Mouse (Mus musculus) limb, embryonic 14.5 days (tissue): ENCODE results near the gene Gm20538. TPM values are rescaled to one million over a fixed set of nuclear protein-coding genes. Genes with fewer than 3 reads are reported as not detected.

ENCODE experiments used
- ATAC-seq: fragments of 200-750 bp; cut with Nextera tagmentation; 2 replicates; pipeline ENCODE4 v1.8.0; 2017; ENCODE audit warnings: low read depth, moderate number of reproducible peaks, moderate TSS enrichment; ENCODE audit not compliant: low FRiP score
- DNase-seq: peaks from one replicate; pipeline ENCODE4 v3.0.0-alpha.2; 2015; ENCODE audit warnings: low spot score
- H3K27ac ChIP-seq: fragments of 300-500 bp; sonication (generic); replicated peaks from 2 replicates; pipeline ENCODE4 v1.5.1; 2014; ENCODE audit warnings: low read depth, mild to moderate bottlenecking, low read length, moderate library complexity, mixed read lengths
- H3K27me3 ChIP-seq: fragments of 300-500 bp; sonication (generic); 2 replicates; pipeline ENCODE4 v1.6.1; 2014; ENCODE audit warnings: low read length, mixed read lengths; ENCODE audit not compliant: control insufficient read depth, insufficient read depth
- H3K36me3 ChIP-seq: fragments of 300-500 bp; sonication (generic); 2 replicates; pipeline ENCODE4 v1.6.1; 2014; ENCODE audit warnings: mild to moderate bottlenecking, low read length, moderate library complexity, mixed read lengths; ENCODE audit not compliant: control insufficient read depth, insufficient read depth
- H3K4me1 ChIP-seq: fragments of 300-500 bp; sonication (generic); 2 replicates; pipeline ENCODE4 v1.6.1; 2014; ENCODE audit warnings: antibody characterized with exemption, low read length, mixed read lengths; ENCODE audit not compliant: control insufficient read depth, insufficient read depth
- H3K4me2 ChIP-seq: fragments of 300-500 bp; sonication (generic); replicated peaks from 2 replicates; pipeline ENCODE4 v1.6.1; 2014; ENCODE audit warnings: low read depth, mild to moderate bottlenecking, low read length, moderate library complexity; ENCODE audit not compliant: severe bottlenecking
- H3K4me3 ChIP-seq: fragments of 300-500 bp; sonication (generic); replicated peaks from 2 replicates; pipeline ENCODE4 v1.5.1; 2014; ENCODE audit warnings: low read length
- H3K9ac ChIP-seq: fragments of 300-500 bp; sonication (generic); 2 replicates; pipeline ENCODE4 v1.6.1; 2014; ENCODE audit warnings: mild to moderate bottlenecking, low read depth, low read length, moderate library complexity; ENCODE audit not compliant: severe bottlenecking
- H3K9me3 ChIP-seq: fragments of 300-500 bp; sonication (generic); 2 replicates; pipeline ENCODE4 v1.6.1; 2016; ENCODE audit warnings: low read length; ENCODE audit not compliant: control insufficient read depth
- POLR2A ChIP-seq: fragments of 200-500 bp; IDR thresholded peaks from 2 replicates; pipeline ENCODE4 v1.8.0; 2012; ENCODE audit warnings: inconsistent platforms, mild to moderate bottlenecking, moderate library complexity, borderline replicate concordance; ENCODE audit not compliant: insufficient read depth, insufficient read length; ENCODE audit errors: extremely low read depth
- WGBS: fragments of 180-500 bp; shearing (Covaris S2); extraction: QIAGEN DNeasy Blood & Tissue Kit; methylation state at CpG from one replicate; pipeline ENCODE4 v1.1.7; 2014; 5-methylcytosine and 5-hydroxymethylcytosine counted together
- polyA plus RNA-seq, 2 experiments: library from polyadenylated mRNA; depleted of rRNA in 1 of 2; stranded (reverse) in 1 of 2; unstranded in 1 of 2; fragments of >200 nt; fragmentation: Nextera tagmentation in 1 of 2; extraction: Ambion mirVana in 1 of 2; gene quantifications; 2 replicates each; pipeline versions ENCODE4 v1.2.1 to v1.2.3; 2012 to 2014

The Gm20538 gene
- polyA plus RNA-seq, 2 experiments, result not detected

DNA sequence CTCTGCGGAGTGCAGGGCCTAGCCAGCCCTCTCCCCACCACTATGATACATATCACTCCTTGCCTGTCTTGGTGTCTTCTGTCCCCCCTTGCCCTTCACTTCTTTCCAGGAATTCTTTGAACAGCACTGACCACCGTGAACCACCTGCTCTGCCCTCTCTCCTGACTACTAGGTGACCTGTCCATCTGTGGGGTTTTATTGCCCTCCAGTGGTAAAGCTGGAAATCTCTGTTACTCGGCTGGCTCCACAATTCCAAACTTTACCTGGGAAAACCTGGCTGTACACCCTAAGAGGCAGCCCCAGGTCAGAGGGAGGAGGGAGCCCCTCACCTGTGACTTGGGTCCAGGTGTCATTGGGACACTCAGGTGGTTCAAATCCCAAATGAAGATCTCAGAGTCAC is 17.3 kb downstream of the Gm20538 start:
- H3K9ac ChIP-seq, result no peak overlapping the region
- no peak overlapping the region for H3K4me2 ChIP-seq
- no peak overlapping the region for H3K4me3 ChIP-seq
- no peak overlapping the region for H3K27ac ChIP-seq
- TF ChIP-seq POLR2A, result no peak
- no peaks in the 10 kb centered on the region for H3K9me3 ChIP-seq
- no peak for ATAC-seq
- no peaks in the 10 kb centered on the region for H3K36me3 ChIP-seq
- 31% methylated on average over 3 of the region's 3 CpGs for WGBS
- DNase-seq, result no peak
- no peaks in the 10 kb centered on the region for H3K27me3 ChIP-seq
- H3K4me1 ChIP-seq, result no peaks in the 10 kb centered on the region

GRCm38 (mm10) chr19:44530018-44530417 is 22.6 kb downstream of the Gm20538 start:
- no peak overlapping the region for H3K4me3 ChIP-seq
- no peaks in the 10 kb centered on the region for H3K9me3 ChIP-seq
- no peaks in the 10 kb centered on the region for H3K27me3 ChIP-seq
- no peak overlapping the region for H3K9ac ChIP-seq
- TF ChIP-seq POLR2A, result no peak
- ATAC-seq (no peak), DNase-seq (no peak)
- 83% methylated on average over 6 of the region's 6 CpGs for WGBS
- H3K4me1 ChIP-seq, result no peaks in the 10 kb centered on the region
- no peak overlapping the region for H3K27ac ChIP-seq
- H3K36me3 ChIP-seq, result no peaks in the 10 kb centered on the region
- no peak overlapping the region for H3K4me2 ChIP-seq

DNA sequence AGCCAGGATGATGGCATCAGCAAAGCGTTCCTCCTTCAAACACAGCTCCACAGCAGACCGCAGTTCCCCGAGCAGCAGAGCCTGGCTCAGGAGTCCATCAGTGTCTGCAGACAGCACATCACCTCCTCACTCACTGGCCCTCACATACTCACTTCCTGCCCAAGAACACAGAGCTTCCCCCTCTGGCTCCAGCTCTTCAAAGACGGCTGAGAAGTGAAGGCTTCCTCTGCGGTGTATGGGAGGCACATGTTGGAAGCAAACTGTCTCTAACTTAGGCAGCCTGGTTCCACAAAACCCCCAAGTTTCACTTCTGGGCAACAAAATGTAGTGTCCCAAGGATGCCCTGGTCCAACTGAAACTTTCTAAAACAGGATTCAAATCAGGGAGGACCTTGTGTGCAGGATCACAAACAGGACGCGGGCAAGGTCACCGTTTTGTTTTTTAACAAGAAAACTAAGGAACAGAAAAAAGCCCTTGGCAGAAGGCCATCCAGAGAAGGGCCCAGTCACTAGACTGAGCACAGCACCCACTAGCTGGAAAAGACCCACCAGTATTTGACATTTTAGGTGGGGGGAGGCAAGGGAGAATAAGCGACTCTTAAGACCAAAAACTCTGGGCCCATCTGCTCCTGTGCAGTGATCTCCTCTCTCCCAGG is 27.0 kb downstream of the Gm20538 start:
- DNase-seq (no peak), ATAC-seq (no peak)
- Histone ChIP-seq H3K4me3 (no peak overlapping the region), H3K9me3 (no peaks in the 10 kb centered on the region), H3K27me3 (no peaks in the 10 kb centered on the region), H3K9ac (no peak overlapping the region), H3K4me1 (no peaks in the 10 kb centered on the region), H3K27ac (no peak overlapping the region), H3K36me3 (no peaks in the 10 kb centered on the region), H3K4me2 (no peak overlapping the region)
- TF ChIP-seq POLR2A, result no peak
- WGBS, result 75% methylated on average over 9 of the region's 9 CpGs

GRCm38 (mm10) chr19:44519152-44519551 is 33.5 kb downstream of the Gm20538 start:
- TF ChIP-seq POLR2A, result no peak
- Histone ChIP-seq H3K4me2 (no peak overlapping the region), H3K27me3 (peaks cover 19% of the 10 kb centered on the region), H3K9me3 (no peaks in the 10 kb centered on the region), H3K27ac (no peak overlapping the region), H3K36me3 (no peaks in the 10 kb centered on the region), H3K9ac (no peak overlapping the region), H3K4me3 (no peak overlapping the region), H3K4me1 (no peaks in the 10 kb centered on the region)
- DNase-seq, result no peak
- no peak; the same call in 1 of the 2 replicates for ATAC-seq
- 32% methylated on average over 7 of the region's 7 CpGs for WGBS

DNA sequence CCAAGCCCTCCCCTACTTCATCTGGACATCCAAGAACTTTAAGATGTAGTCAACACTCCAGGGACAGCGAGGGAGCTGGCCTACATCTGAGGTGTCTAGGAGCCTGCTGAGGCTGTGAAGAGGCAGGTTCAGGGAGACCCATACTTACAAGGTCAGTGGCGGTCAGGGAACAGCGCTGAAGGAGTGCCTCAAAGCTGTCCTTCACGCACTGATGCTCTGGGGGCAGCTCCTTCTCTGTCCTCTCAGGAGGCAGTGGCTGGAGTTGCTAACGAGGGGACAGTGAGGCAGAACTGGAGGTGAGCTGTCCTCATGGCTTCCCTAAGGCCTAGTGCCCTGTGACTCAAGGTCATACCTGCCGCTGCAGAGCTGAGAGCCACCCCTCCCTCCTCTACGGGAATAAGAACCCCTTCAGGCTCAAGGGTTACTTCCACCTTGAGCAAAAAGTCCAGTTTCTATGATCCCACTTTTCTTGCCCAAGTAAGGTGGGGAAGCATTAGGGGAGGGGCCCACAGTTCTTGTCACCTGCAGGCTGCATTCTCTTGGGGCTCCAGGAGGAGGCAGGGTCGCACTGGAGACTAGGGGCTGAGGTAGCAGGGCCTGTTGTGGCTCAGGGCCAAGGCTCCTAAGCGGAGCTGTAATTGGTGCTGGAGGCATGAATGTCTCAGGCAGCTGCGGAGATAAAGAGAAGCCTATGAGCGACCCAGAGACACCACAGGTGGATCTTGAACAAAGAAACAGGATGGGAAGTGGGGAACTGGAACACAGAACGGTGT is 34.4 kb downstream of the Gm20538 start:
- no peaks in the 10 kb centered on the region for H3K9me3 ChIP-seq
- WGBS, result 55% methylated on average over 12 of the region's 12 CpGs
- no peak for TF ChIP-seq POLR2A
- H3K27ac ChIP-seq, result no peak overlapping the region
- H3K36me3 ChIP-seq, result no peaks in the 10 kb centered on the region
- no peaks in the 10 kb centered on the region for H3K4me1 ChIP-seq
- ATAC-seq, result no peak
- H3K4me2 ChIP-seq, result no peak overlapping the region
- no peak overlapping the region for H3K4me3 ChIP-seq
- DNase-seq, result no peak
- H3K9ac ChIP-seq, result no peak overlapping the region
- peaks cover 28% of the 10 kb centered on the region for H3K27me3 ChIP-seq
